Mouse (Mus musculus) intestine, embryonic 16.5 days (tissue): ENCODE measurements around the gene Erf. TPM values are rescaled to one million over a fixed set of nuclear protein-coding genes. Genes with fewer than 3 reads are reported as not detected.
A peak's percentile ranks its signal among the peaks of the same experiment; 100 is the strongest.

Experiments used
- ATAC-seq: fragments of 200-750 bp; cut with Nextera tagmentation; 2 replicates; pipeline ENCODE4 v1.8.0; 2017; ENCODE audit warnings: moderate TSS enrichment, moderate library complexity
- H3K27ac ChIP-seq: fragments of 300-500 bp; sonication (generic); 2 replicates; pipeline ENCODE4 v1.5.1; 2014; ENCODE audit warnings: mild to moderate bottlenecking, low read length
- H3K27me3 ChIP-seq: fragments of 300-500 bp; sonication (generic); replicated peaks from 2 replicates; pipeline ENCODE4 v1.6.1; 2014; ENCODE audit warnings: low read length, control low read depth, mixed read lengths; ENCODE audit not compliant: control insufficient read depth, insufficient read depth
- H3K36me3 ChIP-seq: fragments of 300-500 bp; sonication (generic); 2 replicates; pipeline ENCODE4 v1.6.1; 2014; ENCODE audit warnings: low read length, control low read depth; ENCODE audit not compliant: control insufficient read depth, insufficient read depth
- H3K4me1 ChIP-seq: fragments of 300-500 bp; sonication (generic); 2 replicates; pipeline ENCODE4 v1.6.1; 2014; ENCODE audit warnings: low read length, control low read depth, mixed read lengths; ENCODE audit not compliant: control insufficient read depth, insufficient read depth
- H3K4me2 ChIP-seq: fragments of 300-500 bp; sonication (generic); 2 replicates; pipeline ENCODE4 v1.6.1; 2014; ENCODE audit warnings: low read depth, low read length, control low read depth
- H3K4me3 ChIP-seq: fragments of 300-500 bp; sonication (generic); 2 replicates; pipeline ENCODE4 v1.5.1; 2014; ENCODE audit warnings: mild to moderate bottlenecking, low read length
- H3K9ac ChIP-seq: fragments of 300-500 bp; sonication (generic); 2 replicates; pipeline ENCODE4 v1.6.1; 2014; ENCODE audit warnings: low read depth, low read length
- H3K9me3 ChIP-seq: fragments of 300-500 bp; sonication (generic); 2 replicates; pipeline ENCODE4 v1.6.1; 2016; ENCODE audit warnings: low read length, control low read depth; ENCODE audit not compliant: control insufficient read depth
- WGBS: fragments of 180-500 bp; shearing (Covaris S2); extraction: QIAGEN DNeasy Blood & Tissue Kit; methylation state at CpG from one replicate; pipeline ENCODE4 v1.1.7; 2014; 5-methylcytosine and 5-hydroxymethylcytosine counted together
- polyA plus RNA-seq: library from polyadenylated mRNA; unstranded; fragments of >200 nt; fragmentation: Nextera tagmentation; extraction: Ambion mirVana; gene quantifications from 2 replicates; pipeline ENCODE4 v1.2.1, GENCODE M21; 2015

Erf gene
- polyA plus RNA-seq, 1 experiment from 2014 or later: 6.6 TPM

DNA sequence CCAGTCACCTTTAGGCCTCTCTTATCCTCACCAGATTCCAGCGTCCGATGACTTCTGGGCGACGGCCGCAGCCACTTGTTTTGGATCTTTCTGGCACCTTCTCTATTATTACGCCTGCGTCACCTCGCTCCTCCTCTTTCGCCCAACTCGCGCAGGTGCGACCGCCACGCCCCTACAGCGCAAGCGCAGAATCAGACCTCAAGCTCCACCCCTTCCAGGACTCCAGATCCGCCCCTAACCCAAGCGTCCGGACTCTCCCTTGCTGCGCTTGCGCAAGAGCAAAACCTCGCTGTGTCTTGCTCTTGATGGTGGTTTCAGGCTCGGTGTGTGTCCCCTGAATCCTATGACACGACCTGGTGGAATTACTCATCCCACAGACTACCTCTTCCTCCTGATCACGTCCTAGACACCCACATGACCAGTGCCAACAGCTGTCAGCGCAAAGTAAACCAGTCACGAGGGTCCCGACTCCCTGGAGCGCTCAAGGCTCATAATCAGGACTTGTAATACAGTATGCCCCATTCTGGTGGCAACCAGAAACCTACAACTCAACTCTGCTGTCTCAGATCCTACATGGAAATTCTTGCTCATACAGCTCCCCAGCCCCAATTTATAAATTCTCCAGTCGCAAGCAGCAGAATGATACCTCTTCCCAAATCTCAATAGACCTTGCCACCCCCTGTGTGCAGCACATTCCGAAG, 30.7 kb downstream of the Erf start:
- H3K9me3 ChIP-seq: no peaks in the 10 kb centered on the region
- H3K27me3 ChIP-seq: no peaks in the 10 kb centered on the region
- WGBS: 3% methylated on average over 31 of the region's 31 CpGs
- peaks cover 27% of the 10 kb centered on the region for H3K4me1 ChIP-seq
- peaks cover 7% of the 10 kb centered on the region for H3K36me3 ChIP-seq
- peak; percentile 69 for ATAC-seq
- peak overlapping the region; percentile 87 for H3K4me2 ChIP-seq
- H3K4me3 ChIP-seq: peak overlapping the region; percentile 73
- peak overlapping the region; percentile 84 for H3K27ac ChIP-seq
- H3K9ac ChIP-seq: peak overlapping the region; percentile 82

DNA sequence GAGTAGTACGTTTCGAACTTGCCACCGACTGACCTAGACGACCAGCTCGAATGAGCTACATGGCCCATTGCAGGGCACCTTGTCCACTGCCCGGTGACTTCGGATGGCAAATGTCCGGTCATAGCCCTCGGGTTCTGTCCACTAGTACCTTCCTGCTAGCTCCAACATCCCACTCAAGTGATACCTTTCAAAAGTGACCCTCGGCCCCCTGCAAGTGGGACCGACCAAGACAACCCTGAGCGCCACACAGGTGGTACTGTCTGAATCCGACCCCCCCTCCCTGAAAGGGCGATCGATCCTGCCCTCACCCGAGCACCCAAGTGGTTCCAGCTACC, 31.2 kb downstream of the Erf start:
- H3K9ac ChIP-seq: peak overlapping the region; percentile 82
- H3K36me3 ChIP-seq: peaks cover 6% of the 10 kb centered on the region
- no peaks in the 10 kb centered on the region for H3K9me3 ChIP-seq
- H3K27me3 ChIP-seq: no peaks in the 10 kb centered on the region
- peak overlapping the region; percentile 82 for H3K27ac ChIP-seq
- H3K4me1 ChIP-seq: peaks cover 27% of the 10 kb centered on the region
- H3K4me3 ChIP-seq: peak overlapping the region; percentile 73
- H3K4me2 ChIP-seq: peak overlapping the region; percentile 87
- WGBS: under 1% methylated on average over 16 of the region's 16 CpGs
- ATAC-seq: no peak; the same call in 1 of the 2 replicates

GRCm38 (mm10) chr7:25218705-25219415, 31.7 kb downstream of the Erf start:
- Histone ChIP-seq H3K36me3 (peaks cover 3% of the 10 kb centered on the region; the same call in 1 of the 2 replicates), H3K27me3 (no peaks in the 10 kb centered on the region), H3K27ac (peak overlapping the region; percentile 82), H3K9ac (peak overlapping the region; percentile 82), H3K4me1 (peaks cover 27% of the 10 kb centered on the region), H3K4me3 (peak overlapping the region; percentile 73), H3K9me3 (no peaks in the 10 kb centered on the region), H3K4me2 (peak overlapping the region; percentile 87)
- ATAC-seq: peak; percentile 8
- WGBS: under 1% methylated on average over 53 of the region's 53 CpGs

- peak overlapping the region; percentile 82 for H3K27ac ChIP-seq
- no peaks in the 10 kb centered on the region for H3K27me3 ChIP-seq
- no peak for ATAC-seq
- H3K9ac ChIP-seq: peak overlapping the region; percentile 82; the same call in 1 of the 2 replicates
- peaks cover 27% of the 10 kb centered on the region for H3K4me1 ChIP-seq
- H3K9me3 ChIP-seq: no peaks in the 10 kb centered on the region
- 55% methylated on average over 12 of the region's 12 CpGs for WGBS
- peak overlapping the region; percentile 73 for H3K4me3 ChIP-seq
- peaks cover 3% of the 10 kb centered on the region; the same call in 1 of the 2 replicates for H3K36me3 ChIP-seq
- H3K4me2 ChIP-seq: peak overlapping the region; percentile 87
These were observed 32.7 kb downstream of the Erf start for GRCm38 (mm10) chr7:25217653-25218395.

GRCm38 (mm10) chr7:25214172-25214571, 36.4 kb downstream of the Erf start:
- WGBS: 88% methylated on average over 2 of the region's 2 CpGs
- Histone ChIP-seq H3K4me2 (no peak overlapping the region), H3K4me1 (peaks cover 15% of the 10 kb centered on the region), H3K27me3 (no peaks in the 10 kb centered on the region), H3K36me3 (peaks cover 6% of the 10 kb centered on the region; the same call in 1 of the 2 replicates), H3K9ac (no peak overlapping the region), H3K27ac (no peak overlapping the region), H3K9me3 (no peaks in the 10 kb centered on the region), H3K4me3 (no peak overlapping the region)
- ATAC-seq: no peak

DNA sequence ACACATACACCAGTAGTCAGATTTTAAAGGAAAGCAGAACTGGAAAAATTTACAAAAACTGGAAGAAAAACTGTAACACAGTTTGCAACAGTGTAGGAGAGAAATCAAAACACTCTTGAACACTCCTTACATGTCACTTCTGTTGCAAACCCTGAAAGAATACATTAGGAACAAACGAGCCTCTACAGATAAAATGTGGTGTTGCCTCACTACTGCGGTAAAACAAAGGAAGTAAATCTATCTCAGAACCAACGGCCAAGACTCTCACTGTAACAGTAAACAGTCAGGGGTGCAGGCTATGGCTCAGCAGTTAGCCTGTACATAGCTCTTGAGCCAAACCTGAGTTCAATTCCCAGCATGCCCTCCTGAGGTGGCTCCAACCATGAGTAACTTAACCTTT, 37.5 kb downstream of the Erf start:
- H3K27ac ChIP-seq: no peak overlapping the region
- 78% methylated on average over 3 of the region's 3 CpGs for WGBS
- peaks cover 6% of the 10 kb centered on the region; the same call in 1 of the 2 replicates for H3K36me3 ChIP-seq
- H3K27me3 ChIP-seq: no peaks in the 10 kb centered on the region
- H3K9me3 ChIP-seq: no peaks in the 10 kb centered on the region
- peaks cover 18% of the 10 kb centered on the region for H3K4me1 ChIP-seq
- no peak overlapping the region for H3K4me3 ChIP-seq
- H3K4me2 ChIP-seq: no peak overlapping the region
- ATAC-seq: no peak
- H3K9ac ChIP-seq: no peak overlapping the region

- no peak overlapping the region for H3K4me2 ChIP-seq
- no peak overlapping the region for H3K4me3 ChIP-seq
- peaks cover 6% of the 10 kb centered on the region; the same call in 1 of the 2 replicates for H3K36me3 ChIP-seq
- H3K4me1 ChIP-seq: peaks cover 22% of the 10 kb centered on the region
- ATAC-seq: no peak
- no peaks in the 10 kb centered on the region for H3K27me3 ChIP-seq
- H3K9me3 ChIP-seq: no peaks in the 10 kb centered on the region
- WGBS: 87% methylated on average over 4 of the region's 4 CpGs
- no peak overlapping the region for H3K9ac ChIP-seq
- H3K27ac ChIP-seq: no peak overlapping the region
These were observed 40.1 kb downstream of the Erf start for GRCm38 (mm10) chr7:25210482-25210881.

DNA sequence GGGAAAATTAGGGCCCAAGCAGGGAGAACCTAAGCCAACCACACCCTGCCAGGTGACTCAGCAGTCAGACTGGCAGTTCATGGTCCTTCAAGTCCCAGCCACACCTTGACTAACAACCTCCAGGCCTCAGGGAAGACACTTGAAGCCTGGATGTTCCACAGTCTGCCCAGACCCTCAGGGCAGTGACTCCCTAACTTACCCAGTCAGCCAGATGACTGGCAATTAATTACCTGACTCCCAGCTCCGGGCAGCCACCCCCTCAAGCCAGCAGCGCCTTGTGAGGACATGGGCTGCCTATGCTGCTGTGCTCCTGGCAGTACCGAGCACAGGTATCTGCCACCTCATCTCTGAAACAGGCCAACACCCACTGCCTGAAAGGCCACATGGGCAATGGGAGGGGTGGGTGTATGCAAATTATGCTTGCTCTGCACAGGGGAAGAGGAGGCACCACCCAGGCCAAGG, 41.4 kb downstream of the Erf start:
- Histone ChIP-seq H3K9me3 (no peaks in the 10 kb centered on the region), H3K4me3 (no peak overlapping the region), H3K36me3 (peaks cover 3% of the 10 kb centered on the region), H3K4me1 (peaks cover 30% of the 10 kb centered on the region), H3K27me3 (no peaks in the 10 kb centered on the region), H3K4me2 (no peak overlapping the region), H3K9ac (no peak overlapping the region), H3K27ac (no peak overlapping the region)
- WGBS: 53% methylated on average over 3 of the region's 3 CpGs
- ATAC-seq: peak; percentile 83
